Mouse (Mus musculus) hindbrain, embryonic 10.5 days (tissue): Measurements from ENCODE around the gene Lpcat4. TPM values are rescaled to one million over a fixed set of nuclear protein-coding genes. Genes with fewer than 3 reads are reported as not detected.

Source experiments
- DNase-seq: peaks from one replicate; pipeline ENCODE4 v3.0.0-alpha.2; 2017; ENCODE audit warnings: low spot score
- H3K27ac ChIP-seq: fragments of 300-500 bp; sonication (generic); 2 replicates; pipeline ENCODE4 v1.5.1; 2016; ENCODE audit warnings: mild to moderate bottlenecking, moderate library complexity
- H3K27me3 ChIP-seq: fragments of 300-500 bp; sonication (generic); 2 replicates; pipeline ENCODE4 v1.6.1; 2016; ENCODE audit warnings: mild to moderate bottlenecking; ENCODE audit not compliant: poor library complexity, insufficient read depth, severe bottlenecking
- H3K36me3 ChIP-seq: fragments of 300-500 bp; sonication (generic); 2 replicates; pipeline ENCODE4 v1.6.1; 2016; ENCODE audit warnings: mild to moderate bottlenecking, moderate library complexity
- H3K4me1 ChIP-seq: fragments of 300-500 bp; sonication (generic); replicated peaks from 2 replicates; pipeline ENCODE4 v1.6.1; 2016; ENCODE audit warnings: mild to moderate bottlenecking
- H3K4me3 ChIP-seq: fragments of 300-500 bp; sonication (generic); 2 replicates; pipeline ENCODE4 v1.5.1; 2016; ENCODE audit warnings: mild to moderate bottlenecking, moderate library complexity
- H3K9me3 ChIP-seq: fragments of 300-500 bp; sonication (generic); 2 replicates; pipeline ENCODE4 v1.6.1; 2016; ENCODE audit warnings: mild to moderate bottlenecking, moderate library complexity
- WGBS: fragments of 180-500 bp; shearing (Covaris S2); methylation state at CpG from one replicate; pipeline ENCODE4 v1.1.7; 2016; 5-methylcytosine and 5-hydroxymethylcytosine counted together
- polyA plus RNA-seq: library from polyadenylated mRNA; unstranded; fragments of >200 nt; fragmentation: Nextera tagmentation; extraction: Ambion mirVana; gene quantifications from 2 replicates; pipeline ENCODE4 v1.2.1, GENCODE M21; 2016

The Lpcat4 gene
- polyA plus RNA-seq, 1 experiment from 2014 or later, result 14.8 TPM

DNA sequence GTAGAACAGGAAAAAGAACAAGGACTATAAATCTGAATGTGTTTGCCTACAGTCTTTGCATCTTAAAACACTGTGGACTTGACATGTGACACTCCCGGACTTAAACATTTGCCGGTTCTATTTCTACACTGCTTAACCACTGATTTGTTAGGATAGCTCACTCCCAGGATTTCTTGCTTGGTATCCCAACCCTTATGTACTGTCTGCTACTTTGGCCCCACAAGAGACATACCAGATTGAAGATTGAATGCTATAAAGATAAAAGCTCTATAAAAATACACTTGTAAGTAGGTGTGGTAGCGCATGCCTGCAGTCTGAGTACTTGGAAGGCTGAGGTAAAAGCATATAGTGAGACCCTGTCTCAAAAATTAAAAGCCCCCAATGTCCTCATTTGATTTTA lies 50.2 kb downstream of the Lpcat4 start:
- 96% methylated on average over 3 of the region's 3 CpGs for WGBS
- DNase-seq, result no peak

DNA sequence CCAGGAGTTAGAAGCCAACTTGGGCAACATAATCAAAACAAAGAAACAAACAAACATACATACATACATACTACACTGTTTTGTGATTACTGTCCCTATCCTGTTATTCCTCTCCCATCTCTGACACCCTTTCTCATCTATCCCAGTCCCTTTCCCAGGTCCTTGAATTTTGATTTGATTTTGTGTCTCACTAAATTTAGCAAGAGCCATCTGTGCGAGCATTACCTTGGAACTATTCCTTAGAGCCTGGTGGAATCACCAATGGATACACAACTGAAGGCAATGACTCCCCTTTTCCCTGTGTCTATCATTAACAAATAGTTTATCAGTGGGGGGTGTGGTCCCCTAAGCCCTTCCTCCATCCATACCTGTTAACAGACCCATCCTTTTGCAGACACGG lies 53.6 kb downstream of the Lpcat4 start:
- WGBS, result 87% methylated on average over 2 of the region's 2 CpGs
- H3K27ac ChIP-seq, result no peak overlapping the region
- no peaks in the 10 kb centered on the region for H3K9me3 ChIP-seq
- no peak for DNase-seq
- no peaks in the 10 kb centered on the region for H3K36me3 ChIP-seq
- H3K4me1 ChIP-seq, result no peaks in the 10 kb centered on the region
- no peaks in the 10 kb centered on the region for H3K27me3 ChIP-seq
- H3K4me3 ChIP-seq, result no peak overlapping the region

More for the DNA sequence above, 50.2 kb downstream of the Lpcat4 start:
- H3K27me3 ChIP-seq, result no peaks in the 10 kb centered on the region
- H3K9me3 ChIP-seq, result no peaks in the 10 kb centered on the region
- no peaks in the 10 kb centered on the region for H3K36me3 ChIP-seq
- H3K27ac ChIP-seq, result no peak overlapping the region
- H3K4me1 ChIP-seq, result peaks cover 8% of the 10 kb centered on the region; the same call in 1 of the 2 replicates
- H3K4me3 ChIP-seq, result no peak overlapping the region

DNA sequence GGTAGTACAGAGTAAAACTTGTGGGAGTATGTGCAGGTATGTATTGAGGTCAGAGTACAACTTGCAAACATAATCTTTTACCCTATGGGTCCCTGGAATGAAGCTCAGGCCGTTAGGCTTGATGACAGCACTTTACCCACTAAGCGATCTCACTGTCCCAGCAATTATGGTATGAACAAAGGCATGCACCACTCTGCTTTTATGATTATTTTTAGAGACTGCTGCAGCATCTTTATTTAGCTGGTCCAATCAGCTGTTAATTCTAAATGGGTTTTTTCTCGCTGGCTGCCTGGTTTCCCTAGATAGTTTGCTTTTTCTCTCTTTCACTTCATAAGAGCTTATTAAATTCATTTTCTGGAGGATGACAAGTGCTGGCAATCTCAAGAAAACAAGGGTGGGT lies 56.9 kb downstream of the Lpcat4 start:
- H3K4me3 ChIP-seq, result no peak overlapping the region
- H3K36me3 ChIP-seq, result no peaks in the 10 kb centered on the region
- no peaks in the 10 kb centered on the region for H3K27me3 ChIP-seq
- H3K4me1 ChIP-seq, result no peaks in the 10 kb centered on the region
- no peak overlapping the region for H3K27ac ChIP-seq
- 92% methylated on average over 3 of the region's 3 CpGs for WGBS
- H3K9me3 ChIP-seq, result no peaks in the 10 kb centered on the region
- DNase-seq, result no peak

Other genes with a start within 250 kb of the Lpcat4 start
- not detected in 2 replicates for gene Olfr1309, start 249.2 kb upstream of the Lpcat4 start, polyA plus RNA-seq
- gene Olfr1310, start 226.8 kb upstream of the Lpcat4 start, polyA plus RNA-seq, result not detected in 2 replicates
- not detected in 2 replicates for gene Olfr1311, start 215.1 kb upstream of the Lpcat4 start, polyA plus RNA-seq
- not detected in 2 replicates for gene Olfr1312, start 189.2 kb upstream of the Lpcat4 start, polyA plus RNA-seq
- not detected in 2 replicates for gene Olfr1313, start 161.6 kb upstream of the Lpcat4 start, polyA plus RNA-seq
- not detected in 2 replicates for gene Olfr1314, start 142.7 kb upstream of the Lpcat4 start, polyA plus RNA-seq
- not detected in 2 replicates for gene Olfr1315-ps1, start 124.0 kb upstream of the Lpcat4 start, polyA plus RNA-seq
- gene Olfr1316, start 104.5 kb upstream of the Lpcat4 start, polyA plus RNA-seq, result not detected in 2 replicates
- gene Olfr1317, start 99.1 kb upstream of the Lpcat4 start, polyA plus RNA-seq, result not detected in 2 replicates
- not detected in 2 replicates for gene Olfr1318, start 85.3 kb upstream of the Lpcat4 start, polyA plus RNA-seq
- gene Nutm1, start 19.8 kb downstream of the Lpcat4 start, polyA plus RNA-seq, result not detected in 2 replicates
- 178 and 208 TPM in 2 replicates for gene Nop10, start 22.5 kb downstream of the Lpcat4 start, polyA plus RNA-seq
- 8.7 and 11.2 TPM in 2 replicates for gene Slc12a6, start 26.4 kb downstream of the Lpcat4 start, polyA plus RNA-seq
- gene Gm21985, start 26.8 kb downstream of the Lpcat4 start, polyA plus RNA-seq, result not detected in 2 replicates
- 119 and 140 TPM in 2 replicates for gene Emc4, start 128.6 kb downstream of the Lpcat4 start, polyA plus RNA-seq
- gene Katnbl1, start 139.7 kb downstream of the Lpcat4 start, polyA plus RNA-seq, result 37.7 and 42.1 TPM in 2 replicates
- 12.0 and 12.3 TPM in 2 replicates for gene Emc7, start 215.5 kb downstream of the Lpcat4 start, polyA plus RNA-seq
- gene Chrm5, start 241.3 kb downstream of the Lpcat4 start, polyA plus RNA-seq, result not detected in 2 replicates